Mouse (Mus musculus) thymus, postnatal 14 days (tissue): ENCODE measurements around the gene Btbd11.

Source experiments
- DNase-seq: peaks from one replicate; pipeline ENCODE4 v3.0.0; 2021

The Btbd11 gene

DNA sequence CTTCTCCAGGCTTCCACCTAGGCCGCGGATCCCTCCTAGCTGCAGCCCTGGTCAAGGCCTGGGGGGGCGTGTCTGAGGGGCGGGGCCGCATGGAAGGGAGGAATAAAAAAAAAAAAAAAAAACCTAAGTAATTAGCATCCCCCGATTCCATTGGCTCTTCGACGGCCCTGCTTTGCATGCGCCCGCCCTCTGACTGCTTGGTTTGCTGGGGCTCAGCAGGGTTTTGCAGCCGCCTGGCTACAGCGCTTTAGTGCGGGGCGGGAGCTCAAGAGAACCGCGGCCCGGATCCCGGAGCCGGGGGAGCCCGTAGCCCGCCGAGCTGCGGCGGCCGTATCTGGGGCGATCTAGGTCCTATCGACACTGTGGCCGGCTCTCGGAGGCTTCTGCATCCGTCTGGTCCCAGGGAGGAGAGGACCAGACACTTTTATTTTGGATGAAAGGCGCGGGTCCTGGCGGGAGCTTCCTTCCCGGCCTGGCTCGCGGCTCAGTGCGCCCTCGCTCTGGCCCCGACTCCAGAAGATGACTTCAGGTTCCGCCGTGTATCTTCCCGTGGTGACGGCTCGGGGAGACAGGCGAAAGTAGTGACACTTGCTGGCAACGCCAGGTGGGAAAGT is at the start of gene Btbd11:
Gene Btbd11, plus strand, starts transcription at position 210 of the 614 bp plus-strand sequence.
- peak; percentile 92 for DNase-seq

DNA sequence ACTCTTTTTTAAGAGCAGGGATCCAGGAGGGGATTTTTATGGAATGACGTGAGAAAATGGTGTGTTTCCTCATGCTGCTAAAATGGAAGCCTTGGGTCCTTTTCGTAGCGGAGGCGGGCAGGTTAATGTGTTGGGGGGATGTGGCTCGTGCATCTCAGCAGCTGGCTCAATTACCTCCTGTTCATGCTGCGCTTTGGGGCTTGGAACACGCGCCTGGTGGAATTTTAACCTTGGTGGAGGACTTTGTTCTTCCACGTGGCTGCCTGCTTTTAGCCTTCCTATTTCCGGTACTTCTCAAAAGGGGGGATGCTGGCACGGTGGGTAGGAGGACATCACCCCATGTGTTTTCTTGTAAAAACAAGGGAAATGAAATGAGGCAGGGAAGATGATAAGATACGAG is 47.9 kb upstream of the Btbd11 start:
- DNase-seq = no peak

DNA sequence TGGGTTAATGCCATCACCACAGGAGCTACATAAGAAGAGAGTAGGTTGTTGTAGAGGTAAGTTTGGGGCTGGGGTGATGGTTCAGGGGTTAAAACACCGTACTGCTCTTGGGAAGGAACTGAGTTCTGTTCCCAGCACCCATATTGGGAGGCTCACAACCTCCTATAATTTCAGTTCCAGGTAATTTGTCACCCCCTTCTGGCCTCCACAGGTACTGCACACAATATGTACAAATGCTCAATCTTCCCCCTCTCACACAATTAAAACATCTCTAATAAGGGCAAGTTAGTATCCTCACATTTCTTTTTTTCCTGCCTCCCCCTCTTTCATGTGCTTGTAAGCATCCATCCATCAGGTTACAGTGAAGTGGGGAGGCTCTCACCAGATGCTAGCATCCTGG is 44.7 kb upstream of the Btbd11 start:
- DNase-seq = no peak

DNA sequence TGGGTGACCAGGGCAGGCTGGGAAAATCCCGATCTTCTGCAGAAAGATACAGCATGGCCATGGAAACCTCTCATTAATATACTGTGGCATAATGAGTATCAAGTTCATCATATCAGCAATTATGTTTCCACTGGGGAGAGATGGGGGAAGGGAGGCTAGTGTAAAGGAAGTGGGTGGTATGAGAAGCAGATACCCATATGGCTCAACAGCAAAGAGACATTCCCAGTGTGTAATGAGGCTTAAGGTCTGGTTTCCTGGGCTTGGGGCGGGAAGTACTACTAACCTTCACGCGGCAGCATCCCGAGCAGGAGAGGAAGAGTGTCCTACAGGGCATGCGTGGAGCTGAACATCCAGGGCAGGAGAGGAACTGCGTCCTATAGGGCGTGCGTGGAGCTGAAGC is 39.4 kb upstream of the Btbd11 start:
- DNase-seq = no peak

DNA sequence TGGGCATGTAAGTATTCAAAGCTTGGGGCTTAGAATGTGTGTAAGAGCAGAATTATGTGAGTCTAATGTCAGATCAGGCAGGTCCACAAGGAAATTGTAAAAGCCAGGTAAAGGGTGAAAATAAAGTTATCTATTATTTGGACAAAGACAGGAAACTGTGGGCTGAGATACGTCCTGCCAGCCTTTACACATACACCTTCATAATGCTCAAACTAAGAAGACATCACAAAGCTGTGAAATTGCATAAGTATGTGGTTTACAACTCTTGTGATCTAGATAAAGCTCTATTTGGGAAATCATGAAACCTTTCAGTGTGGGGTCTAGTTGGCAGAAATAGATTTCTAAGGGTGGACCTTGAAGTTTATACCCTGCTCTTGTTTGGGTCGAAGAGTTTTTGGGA is 34.1 kb upstream of the Btbd11 start:
- DNase-seq = no peak

DNA sequence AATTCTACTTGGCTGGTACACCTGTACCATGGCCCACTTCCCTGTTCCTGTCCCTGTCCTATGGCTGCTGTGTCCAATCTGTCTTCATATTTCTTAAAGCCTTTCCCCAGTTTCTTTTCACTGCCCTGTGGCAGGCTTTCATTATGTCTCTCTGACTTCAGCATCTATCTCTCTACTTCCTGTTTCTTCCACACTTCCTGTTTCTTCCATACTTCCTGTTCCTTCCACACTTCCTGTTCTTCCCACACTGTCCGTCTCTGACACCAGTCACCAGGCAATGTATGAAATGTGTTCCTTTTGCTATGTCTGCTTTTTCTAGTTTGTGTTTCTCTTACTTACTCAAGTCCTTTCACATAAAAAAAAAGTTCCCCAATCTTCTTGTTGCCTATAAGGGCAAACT is 32.3 kb upstream of the Btbd11 start:
- no peak for DNase-seq

DNA sequence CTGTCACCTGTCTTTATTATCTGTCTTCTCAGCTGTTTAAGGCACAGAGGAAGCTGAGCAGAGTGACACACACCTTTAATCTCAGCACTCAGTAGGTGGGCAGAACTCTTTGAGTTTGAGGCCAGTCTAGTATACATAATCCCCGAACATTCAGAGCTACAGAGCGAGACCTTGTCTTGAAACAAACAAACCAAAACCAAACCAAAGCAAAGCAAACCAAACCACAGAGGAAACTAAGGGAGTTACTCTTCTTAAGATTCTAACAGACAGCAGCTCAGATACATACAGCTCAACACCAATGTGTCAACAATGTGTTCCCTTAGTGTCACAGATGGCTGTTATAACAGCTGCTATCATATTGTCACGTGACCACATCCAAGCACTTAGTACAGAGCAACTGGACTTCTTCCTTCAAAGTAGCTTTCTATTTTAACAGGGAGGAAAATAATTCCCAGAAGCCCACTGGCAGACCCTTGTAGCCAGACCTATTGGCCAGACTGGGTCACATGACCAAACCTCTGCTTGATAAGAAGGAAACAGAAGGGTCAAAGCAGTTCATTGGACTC is 27.0 kb upstream of the Btbd11 start:
- DNase-seq = peak; percentile 16

DNA sequence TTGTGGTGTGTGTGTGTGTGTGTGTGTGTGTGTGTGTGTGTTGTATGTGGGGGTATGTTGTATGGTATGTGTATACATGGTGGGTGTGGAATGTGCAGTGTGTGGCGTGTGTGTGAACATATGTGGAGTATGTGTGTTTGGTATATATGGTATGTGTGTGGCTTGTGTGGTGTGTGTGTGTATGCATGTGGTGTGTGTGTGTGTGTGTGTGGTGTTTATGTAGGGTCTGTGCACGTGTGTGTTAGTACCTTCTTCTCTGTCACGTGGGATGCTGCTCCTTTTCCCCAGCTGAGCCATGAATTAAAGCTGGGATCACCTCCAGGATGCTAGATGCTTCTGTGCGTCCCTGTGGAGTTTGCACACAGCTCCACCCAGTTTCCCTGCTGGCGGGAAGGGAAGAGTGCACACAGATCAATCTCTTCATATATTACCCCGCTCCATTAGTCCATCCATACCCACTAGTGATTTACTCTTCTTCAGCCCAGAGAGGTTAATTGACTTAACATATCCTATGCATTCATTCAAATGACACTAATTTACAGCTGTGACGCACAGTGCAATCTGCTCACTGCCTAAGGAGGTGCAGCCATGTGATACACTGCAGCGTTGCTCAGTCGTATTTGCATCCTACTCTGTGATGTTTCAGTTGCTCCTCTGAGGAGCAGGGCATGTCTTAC is 23.7 kb upstream of the Btbd11 start:
- no peak for DNase-seq

DNA sequence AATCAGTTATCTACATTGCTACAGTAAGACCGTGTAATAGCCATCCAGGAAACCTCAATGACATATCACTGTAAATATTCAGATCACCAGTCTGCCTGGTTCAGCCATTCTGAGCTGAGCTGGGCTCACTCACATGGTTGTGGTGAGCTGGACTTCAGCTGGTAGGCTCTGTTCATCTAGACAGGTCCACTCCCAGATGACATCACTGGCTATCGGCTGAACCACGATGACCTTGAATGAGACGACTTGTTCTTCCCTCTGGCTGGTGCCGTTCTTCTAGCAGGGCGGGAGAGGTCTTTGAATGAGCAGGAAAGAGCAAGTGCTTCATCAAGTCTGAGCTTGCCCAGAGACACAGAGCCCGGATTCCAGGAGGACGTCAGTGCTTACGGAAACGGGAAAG is 19.7 kb upstream of the Btbd11 start:
- DNase-seq = no peak

DNA sequence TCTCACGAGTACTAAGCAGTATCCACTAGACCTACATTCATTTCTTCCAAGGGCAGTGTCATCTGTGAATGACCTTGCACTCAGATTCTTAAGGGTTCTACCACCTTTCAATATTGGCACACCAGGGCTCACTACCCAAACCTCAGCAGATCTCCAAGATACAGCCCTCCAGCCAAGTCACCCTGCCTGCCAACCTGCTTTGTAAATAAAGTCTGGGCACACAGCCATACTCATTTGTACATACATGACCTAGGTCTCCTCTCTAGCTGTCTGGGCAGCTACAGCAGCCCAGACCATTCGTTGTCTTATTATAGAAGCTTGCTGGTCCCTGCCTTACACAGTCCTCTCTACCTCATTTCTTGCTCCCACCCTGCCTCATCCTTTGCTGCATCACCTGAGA is 15.3 kb upstream of the Btbd11 start:
- DNase-seq = no peak

DNA sequence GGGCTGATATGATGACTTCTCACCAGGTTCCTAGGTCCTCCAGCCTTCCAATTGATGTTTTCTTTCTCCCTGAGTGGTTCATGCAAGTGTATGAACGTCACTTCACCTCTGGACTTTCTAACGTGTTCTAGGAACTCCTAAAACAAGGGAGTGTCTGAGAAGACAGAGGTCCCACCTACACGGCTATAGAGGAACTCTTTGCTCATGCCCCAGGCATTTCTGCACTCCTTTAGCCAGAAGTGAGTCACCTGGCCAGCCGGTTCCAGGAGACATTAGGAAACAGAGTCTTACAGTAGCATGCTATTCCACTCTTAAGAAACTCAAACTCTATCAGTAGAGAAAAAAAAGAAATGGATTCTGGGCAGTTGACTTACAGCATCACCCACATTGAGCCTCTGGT is 14.5 kb upstream of the Btbd11 start:
- DNase-seq = no peak

DNA sequence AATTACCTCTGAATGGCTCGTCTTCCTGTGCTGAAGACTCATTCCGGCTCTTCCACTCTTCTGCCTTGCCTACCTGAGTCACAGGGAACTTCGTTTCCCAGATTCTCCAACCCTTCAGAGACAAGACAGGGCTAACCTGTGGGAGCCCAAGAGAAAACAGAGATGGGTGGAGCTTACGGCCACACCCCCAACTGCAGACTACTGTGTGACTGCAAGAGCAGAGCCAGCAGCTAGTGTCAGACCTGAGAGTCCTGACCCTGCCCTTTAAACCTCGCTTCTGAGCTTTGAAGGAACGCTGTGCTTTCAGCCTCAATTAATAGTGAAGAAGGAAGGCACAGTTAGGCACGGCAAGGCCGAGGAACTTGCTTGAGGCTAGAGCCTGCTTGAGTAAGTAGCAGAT is 7.6 kb upstream of the Btbd11 start:
- no peak for DNase-seq

DNA sequence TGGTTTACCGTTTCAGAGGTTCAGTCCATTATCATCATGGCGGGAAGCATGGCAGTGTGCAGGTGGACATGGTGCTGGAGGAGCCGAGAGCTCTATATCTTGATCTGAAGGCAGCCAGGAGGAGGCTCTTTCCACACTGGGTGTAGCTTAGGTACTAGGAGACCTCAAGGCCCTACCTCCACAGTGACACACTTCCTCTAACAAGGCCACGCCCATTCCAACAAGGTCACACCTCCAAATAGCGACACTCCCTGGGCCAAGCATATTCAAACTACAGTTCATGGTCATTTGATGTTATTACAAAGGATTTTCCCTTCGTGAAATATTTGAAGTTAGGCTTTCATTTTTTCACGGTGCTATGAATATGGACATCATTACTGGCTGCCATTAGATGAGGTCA is 3.6 kb upstream of the Btbd11 start:
- no peak for DNase-seq

DNA sequence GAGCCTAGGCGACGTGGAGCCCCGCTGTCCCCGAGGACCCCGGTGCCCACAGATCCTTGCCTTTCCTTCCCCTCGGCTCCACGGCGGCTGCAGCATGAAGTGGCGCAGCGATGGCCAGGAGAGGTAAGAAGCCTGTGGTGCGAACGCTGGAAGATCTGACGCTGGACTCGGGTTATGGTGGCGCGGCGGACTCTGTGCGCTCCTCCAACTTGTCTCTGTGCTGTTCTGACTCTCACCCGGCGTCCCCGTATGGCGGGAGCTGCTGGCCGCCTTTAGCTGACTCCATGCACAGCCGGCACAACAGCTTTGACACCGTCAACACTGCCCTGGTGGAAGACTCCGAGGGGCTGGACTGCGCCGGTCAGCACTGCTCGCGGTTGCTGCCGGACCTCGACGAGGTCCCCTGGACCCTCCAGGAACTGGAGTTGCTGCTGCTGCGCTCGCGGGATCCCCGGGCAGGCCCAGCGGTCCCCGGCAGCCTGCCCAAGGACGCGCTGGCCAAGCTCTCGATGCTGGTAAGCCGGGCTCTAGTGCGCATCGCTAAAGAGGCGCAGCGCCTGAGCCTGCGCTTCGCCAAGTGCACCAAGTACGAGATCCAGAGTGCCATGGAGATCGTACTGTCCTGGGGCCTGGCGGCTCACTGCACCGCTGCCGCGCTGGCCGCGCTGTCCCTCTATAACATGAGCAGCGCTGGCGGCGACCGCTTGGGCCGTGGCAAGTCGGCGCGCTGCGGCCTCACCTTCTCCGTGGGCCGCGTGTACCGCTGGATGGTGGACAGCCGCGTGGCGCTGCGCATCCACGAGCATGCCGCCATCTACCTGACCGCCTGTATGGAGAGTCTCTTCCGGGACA is 831 bp downstream of the Btbd11 start:
- no peak for DNase-seq

DNA sequence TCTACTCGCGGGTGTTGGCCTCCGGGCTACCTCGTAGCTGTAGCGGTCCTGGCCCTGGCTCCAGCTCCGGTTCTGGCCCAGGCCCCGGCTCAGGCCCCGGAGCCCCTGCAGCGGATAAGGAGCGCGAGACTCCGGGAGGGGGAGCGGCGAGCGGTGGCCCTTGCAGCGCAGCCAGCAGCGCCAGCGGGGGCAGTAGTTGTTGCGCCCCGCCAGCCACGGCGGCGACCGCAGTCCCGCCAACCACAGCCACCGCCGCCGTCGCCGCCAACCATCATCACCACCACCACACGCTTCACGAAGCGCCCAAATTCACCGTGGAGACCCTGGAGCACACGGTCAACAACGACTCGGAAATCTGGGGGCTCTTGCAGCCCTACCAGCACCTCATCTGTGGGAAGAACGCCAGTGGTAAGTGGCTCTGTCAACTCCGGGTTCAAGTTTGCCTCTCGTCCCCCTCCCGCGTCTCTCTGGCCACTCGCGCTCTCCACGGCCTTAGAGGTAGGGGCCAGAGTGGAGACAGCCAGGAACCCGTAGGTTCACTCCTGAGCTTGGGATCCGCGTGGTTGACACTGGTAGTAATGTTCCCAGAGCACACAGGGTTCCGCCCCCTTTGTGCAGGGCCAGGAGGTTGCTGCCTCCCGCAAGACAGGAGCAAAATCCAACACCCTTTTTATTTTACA is 1.6 kb downstream of the Btbd11 start:
- DNase-seq = peak; percentile 42

DNA sequence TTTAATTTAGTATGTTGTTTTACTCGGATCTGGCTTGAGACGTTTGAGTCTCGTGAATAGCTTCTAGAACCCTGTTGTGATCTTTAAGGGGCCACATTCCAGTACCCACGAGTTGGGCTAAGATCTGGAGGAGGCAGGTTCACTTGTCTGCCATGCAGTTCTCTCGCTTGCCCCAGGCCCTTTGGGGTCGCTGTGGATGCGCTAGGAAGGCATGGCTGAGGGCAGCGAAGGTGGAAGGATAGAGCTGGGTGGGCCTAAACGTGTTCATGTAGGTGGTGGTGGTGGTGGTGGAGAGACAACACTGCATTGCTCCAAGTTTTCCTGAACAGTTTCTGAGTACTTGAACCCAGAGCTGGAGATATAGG is 2.1 kb downstream of the Btbd11 start:
- peak; percentile 85 for DNase-seq

DNA sequence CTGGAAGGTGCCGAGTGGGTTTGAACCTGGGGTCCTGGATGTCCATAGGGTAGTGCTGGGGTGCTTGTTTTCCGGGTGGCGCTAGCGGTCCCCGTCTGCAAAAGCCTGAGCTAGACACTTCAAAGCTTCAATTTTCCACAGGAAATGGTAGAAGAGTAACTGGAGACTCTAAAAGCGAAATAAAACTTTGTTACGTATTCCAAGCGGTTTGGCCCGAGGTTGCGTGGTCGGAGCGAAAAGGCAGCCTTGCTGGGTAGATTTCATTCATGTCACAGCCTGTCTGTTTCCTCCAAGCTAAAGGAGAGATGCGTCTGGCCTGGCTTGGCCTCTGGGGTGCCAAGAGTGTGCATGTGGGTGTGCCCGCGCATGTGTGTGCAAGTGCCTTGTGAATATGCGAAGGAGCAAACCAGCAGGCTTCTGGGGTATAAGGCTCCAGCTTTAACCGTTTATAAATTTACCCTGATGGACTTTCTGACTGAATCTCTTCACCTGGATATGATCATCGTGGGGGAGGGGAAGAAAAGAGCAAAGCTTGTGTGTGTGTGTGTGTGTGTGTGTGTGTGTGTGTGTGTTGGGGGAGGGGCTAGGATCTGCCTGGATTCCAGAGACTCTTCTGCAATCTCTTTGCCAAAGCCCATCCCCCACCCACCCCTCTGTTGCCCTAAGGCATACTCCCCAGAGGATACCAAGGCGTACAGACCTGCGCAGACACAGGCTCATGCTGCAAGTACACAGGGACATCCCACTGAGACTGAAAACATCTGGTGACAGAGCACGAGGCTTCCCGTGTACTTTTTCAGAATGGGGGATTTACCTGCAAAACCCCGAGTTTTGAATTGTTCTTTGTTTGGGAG is 2.9 kb downstream of the Btbd11 start:
- DNase-seq = peak; percentile 31

DNA sequence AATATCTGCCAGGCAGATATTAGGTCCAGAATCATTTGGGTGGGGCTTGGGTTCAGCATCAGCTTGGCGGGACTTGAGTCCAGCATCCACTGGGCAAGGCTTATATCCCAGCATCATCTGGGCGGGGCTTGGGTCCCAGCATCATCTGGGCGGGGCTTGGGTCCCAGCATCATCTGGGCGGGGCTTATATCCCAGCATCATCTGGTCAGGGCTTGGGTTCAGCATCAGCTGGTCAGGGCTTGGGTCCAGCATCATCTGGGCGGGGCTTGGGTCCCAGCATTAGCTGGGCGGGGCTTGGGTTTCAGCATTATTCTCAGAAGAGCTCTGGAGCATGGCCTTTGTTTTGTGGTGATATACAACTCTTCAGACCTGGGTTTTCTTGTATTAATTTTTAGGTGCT is 6.4 kb downstream of the Btbd11 start:
- DNase-seq = no peak

DNA sequence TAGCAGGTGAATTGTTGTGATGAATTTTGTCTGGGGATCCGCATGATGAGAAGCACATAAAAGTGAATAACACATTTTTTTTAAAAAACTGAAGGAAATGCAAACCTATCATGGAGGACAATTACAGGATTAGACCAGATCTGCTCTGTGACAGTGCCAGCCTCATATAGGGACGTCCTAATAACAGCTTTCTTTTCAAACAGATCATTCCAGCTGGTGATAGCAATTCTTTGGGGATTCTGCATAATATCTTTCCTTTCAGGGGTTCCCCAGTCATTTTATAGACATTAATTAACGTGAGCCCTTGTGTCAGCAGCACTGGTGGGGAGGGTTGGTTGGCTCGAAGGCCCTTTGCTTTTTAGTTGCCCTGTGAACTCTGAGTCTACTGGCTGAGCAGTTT is 7.9 kb downstream of the Btbd11 start:
- no peak for DNase-seq

DNA sequence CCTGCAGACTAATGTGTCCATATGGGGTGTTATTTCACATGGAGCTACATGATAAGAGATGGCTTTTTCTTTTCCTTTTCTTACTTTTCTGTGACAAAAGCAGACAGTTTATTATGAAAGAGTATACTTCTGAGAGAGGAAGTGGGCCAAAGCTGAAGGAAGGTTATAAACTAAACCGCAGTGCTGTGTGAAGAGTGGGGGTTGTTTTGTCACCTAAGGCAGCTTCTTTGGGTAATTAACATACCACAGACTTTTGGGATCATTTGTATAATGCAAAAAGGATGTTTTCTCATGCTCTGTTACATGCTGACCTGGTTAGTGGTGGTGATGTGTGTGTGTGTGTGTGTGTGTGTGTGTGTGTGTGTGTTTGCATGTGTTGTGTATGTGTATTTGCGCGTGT is 24.5 kb downstream of the Btbd11 start:
- peak; percentile 59 for DNase-seq

DNA sequence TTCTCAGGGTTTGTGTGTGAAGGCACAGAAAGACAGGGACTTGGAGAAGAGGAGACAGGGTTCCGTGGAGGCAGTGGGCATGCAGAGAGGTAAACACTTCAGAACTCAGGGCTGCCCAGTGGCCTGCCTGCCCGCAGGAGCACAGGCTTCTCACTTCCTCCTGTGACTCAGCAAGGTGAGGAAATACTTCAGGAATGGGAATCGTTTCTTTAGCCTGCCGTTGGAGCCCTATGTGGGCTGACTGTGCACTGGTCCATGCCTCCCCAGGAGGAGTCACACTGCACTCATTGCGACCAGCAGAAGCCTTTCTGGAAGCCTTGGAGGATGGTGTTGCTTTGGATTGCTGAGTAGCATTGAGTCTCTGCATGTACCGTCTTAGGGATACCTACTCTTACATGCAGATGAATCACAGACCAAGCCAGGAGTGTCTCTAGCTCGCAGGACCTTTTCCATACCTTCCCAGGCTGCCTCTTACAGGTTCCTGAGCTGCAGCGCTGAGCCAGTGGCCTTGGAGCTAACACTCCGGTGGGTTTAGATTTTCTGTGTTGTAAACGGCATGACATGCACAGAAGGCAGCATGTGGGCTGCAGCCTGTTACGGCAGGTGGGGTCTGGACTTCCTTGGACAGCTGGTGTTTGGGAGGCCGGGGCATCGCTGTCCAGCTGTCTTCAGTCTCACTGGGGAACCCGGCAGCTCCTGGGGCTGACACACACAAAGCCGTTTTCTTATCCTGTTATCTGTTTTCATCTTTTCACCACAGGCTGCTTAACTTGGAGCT is 34.4 kb downstream of the Btbd11 start:
- no peak for DNase-seq

DNA sequence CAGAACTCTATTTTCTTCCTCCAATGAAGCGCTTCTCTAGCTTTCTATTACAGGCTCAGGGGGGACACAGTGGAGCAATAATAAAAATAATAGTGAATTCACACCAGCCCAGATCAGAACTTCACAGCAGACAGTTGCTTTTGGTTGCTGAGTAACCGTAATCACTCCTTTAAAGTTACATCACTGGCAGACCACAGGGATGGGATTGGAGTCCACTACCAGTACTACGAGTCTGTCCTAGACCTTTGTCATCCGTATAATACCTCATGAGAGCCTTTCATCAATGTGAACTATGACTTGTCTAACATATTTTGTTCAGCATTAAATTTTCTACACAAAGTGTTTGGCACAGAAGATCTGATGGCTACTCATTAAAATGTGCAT is 35.0 kb downstream of the Btbd11 start:
- no peak for DNase-seq
